Mouse (Mus musculus) stomach, postnatal 0 days (tissue): ENCODE results near the gene Wdsub1.

Experiments used
- CTCF ChIP-seq: IDR thresholded peaks from 2 replicates; pipeline ENCODE4 v1.5.1; 2016; ENCODE audit warnings: antibody characterized with exemption, low read depth, mild to moderate bottlenecking, moderate library complexity
- EP300 ChIP-seq: optimal IDR thresholded peaks from 2 replicates; pipeline ENCODE3; 2016; ENCODE audit warnings: antibody characterized with exemption

GRCm38 (mm10) chr2:59819415-59819814 lies 63.0 kb downstream of the Wdsub1 start:
- no peak for TF ChIP-seq CTCF
- TF ChIP-seq EP300, result no peak
